Mouse (Mus musculus) stomach, postnatal 0 days (tissue): Measurements from ENCODE around the gene Plxna2. TPM values are rescaled to one million over a fixed set of nuclear protein-coding genes. Genes with fewer than 3 reads are reported as not detected.

Experiments used
- ATAC-seq: fragments of 200-750 bp; cut with Nextera tagmentation; 2 replicates; pipeline ENCODE4 v1.8.0; 2017; ENCODE audit not compliant: low FRiP score, low TSS enrichment
- DNase-seq: peaks from one replicate; pipeline ENCODE4 v3.0.0-alpha.2; 2016; ENCODE audit warnings: low spot score
- H3K27ac ChIP-seq: fragments of 300-500 bp; sonication (generic); replicated peaks from 2 replicates; pipeline ENCODE4 v1.5.1; 2014; ENCODE audit warnings: mild to moderate bottlenecking, control low read depth
- H3K27me3 ChIP-seq: fragments of 300-500 bp; sonication (generic); 2 replicates; pipeline ENCODE4 v1.6.1; 2014; ENCODE audit warnings: low read length; ENCODE audit not compliant: control insufficient read depth, insufficient read depth
- H3K36me3 ChIP-seq: fragments of 300-500 bp; sonication (generic); 2 replicates; pipeline ENCODE4 v1.6.1; 2014; ENCODE audit warnings: low read length, mixed read lengths; ENCODE audit not compliant: control insufficient read depth, insufficient read depth
- H3K4me1 ChIP-seq: fragments of 300-500 bp; sonication (generic); replicated peaks from 2 replicates; pipeline ENCODE4 v1.6.1; 2014; ENCODE audit warnings: antibody characterized with exemption; ENCODE audit not compliant: control insufficient read depth, insufficient read depth
- H3K4me2 ChIP-seq: fragments of 300-500 bp; sonication (generic); replicated peaks from 2 replicates; pipeline ENCODE4 v1.6.1; 2014; ENCODE audit warnings: low read depth, mild to moderate bottlenecking, control low read depth, moderate library complexity
- H3K4me3 ChIP-seq: fragments of 300-500 bp; sonication (generic); 2 replicates; pipeline ENCODE4 v1.5.1; 2014; ENCODE audit warnings: low read depth, low read length, control low read depth
- H3K9ac ChIP-seq: fragments of 300-500 bp; sonication (generic); 2 replicates; pipeline ENCODE4 v1.6.1; 2014; ENCODE audit warnings: mild to moderate bottlenecking, low read length, control low read depth, mixed read lengths
- H3K9me3 ChIP-seq: fragments of 300-500 bp; sonication (generic); 2 replicates; pipeline ENCODE4 v1.6.1; 2016; ENCODE audit warnings: low read length; ENCODE audit not compliant: control insufficient read depth
- CTCF ChIP-seq: IDR thresholded peaks from 2 replicates; pipeline ENCODE4 v1.5.1; 2016; ENCODE audit warnings: antibody characterized with exemption, low read depth, mild to moderate bottlenecking, moderate library complexity
- EP300 ChIP-seq: optimal IDR thresholded peaks from 2 replicates; pipeline ENCODE3; 2016; ENCODE audit warnings: antibody characterized with exemption
- WGBS: fragments of 180-500 bp; shearing (Covaris S2); extraction: QIAGEN DNeasy Blood & Tissue Kit; methylation state at CpG from one replicate; pipeline ENCODE4 v1.1.7; 2014; 5-methylcytosine and 5-hydroxymethylcytosine counted together
- polyA plus RNA-seq: library from polyadenylated mRNA; unstranded; fragments of >200 nt; fragmentation: Nextera tagmentation; extraction: Ambion mirVana; gene quantifications from 2 replicates; pipeline ENCODE4 v1.2.1, GENCODE M21; 2015

Plxna2 gene
- polyA plus RNA-seq, 1 experiment from 2014 or later, result 3.5 TPM

- 0 out of 2 replicates have a peak, but pooled peaks cover 4% of the 10 kb centered on the region for H3K4me1 ChIP-seq
- no peak overlapping the region for H3K4me2 ChIP-seq
- no peak overlapping the region for H3K4me3 ChIP-seq
- peaks cover 2% of the 10 kb centered on the region; the same call in 1 of the 2 replicates for H3K36me3 ChIP-seq
- WGBS, result 78% methylated on average over 1 of the region's 1 CpGs
- H3K9me3 ChIP-seq, result no peaks in the 10 kb centered on the region
- H3K27ac ChIP-seq, result peak overlapping the region; percentile 1; the same call in 1 of the 2 replicates
- no peak overlapping the region for H3K9ac ChIP-seq
- no peak for ATAC-seq
- no peak for DNase-seq
- H3K27me3 ChIP-seq, result no peaks in the 10 kb centered on the region
- TF ChIP-seq CTCF (no peak), EP300 (no peak)
Observed at GRCm38 (mm10) chr1:194658459-194659160, 40.6 kb downstream of the Plxna2 start.

- Histone ChIP-seq H3K36me3 (peaks cover 2% of the 10 kb centered on the region; the same call in 1 of the 2 replicates), H3K4me3 (no peak overlapping the region), H3K9me3 (no peaks in the 10 kb centered on the region), H3K27me3 (no peaks in the 10 kb centered on the region), H3K9ac (no peak overlapping the region), H3K4me2 (no peak overlapping the region), H3K27ac (peak overlapping the region; percentile 70), H3K4me1 (0 out of 2 replicates have a peak, but pooled peaks cover 4% of the 10 kb centered on the region)
- no peak for TF ChIP-seq EP300
- no peak for TF ChIP-seq CTCF
- DNase-seq (peak; percentile 84), ATAC-seq (peak; percentile 99)
- WGBS, result 70% methylated on average over 3 of the region's 3 CpGs
Observed at GRCm38 (mm10) chr1:194660426-194661119, 42.6 kb downstream of the Plxna2 start.

- H3K4me1 ChIP-seq, result 0 out of 2 replicates have a peak, but pooled peaks cover 4% of the 10 kb centered on the region
Observed at GRCm38 (mm10) chr1:194663021-194663420, 45.0 kb downstream of the Plxna2 start.

GRCm38 (mm10) chr1:194665715-194666114, 47.7 kb downstream of the Plxna2 start:
- no peak for TF ChIP-seq EP300
- no peak for TF ChIP-seq CTCF
- whole genome bisulfite sequencing, result 73% methylated on average over 3 of the region's 3 CpGs
- no peak overlapping the region for H3K27ac ChIP-seq
- H3K9ac ChIP-seq, result no peak overlapping the region
- no peaks in the 10 kb centered on the region for H3K36me3 ChIP-seq
- 0 out of 2 replicates have a peak, but pooled peaks cover 3% of the 10 kb centered on the region for H3K4me1 ChIP-seq
- H3K27me3 ChIP-seq, result no peaks in the 10 kb centered on the region
- no peak overlapping the region for H3K4me3 ChIP-seq
- no peak for DNase-seq
- H3K9me3 ChIP-seq, result no peaks in the 10 kb centered on the region
- ATAC-seq, result no peak
- H3K4me2 ChIP-seq, result no peak overlapping the region

More at GRCm38 (mm10) chr1:194663021-194663420, 45.0 kb downstream of the Plxna2 start:
- no peak for TF ChIP-seq CTCF
- no peak for TF ChIP-seq EP300
- Histone ChIP-seq H3K27me3 (no peaks in the 10 kb centered on the region), H3K4me3 (no peak overlapping the region), H3K27ac (0 out of 2 replicates have a peak overlapping the region, but pooled peaks have one; percentile 10), H3K9ac (no peak overlapping the region), H3K9me3 (no peaks in the 10 kb centered on the region), H3K36me3 (no peaks in the 10 kb centered on the region), H3K4me2 (no peak overlapping the region)
- no peak for DNase-seq
- ATAC-seq, result no peak

- WGBS, result 58% methylated on average over 4 of the region's 4 CpGs
- Histone ChIP-seq H3K4me3 (no peak overlapping the region), H3K27ac (peak overlapping the region; percentile 49), H3K4me1 (0 out of 2 replicates have a peak, but pooled peaks cover 2% of the 10 kb centered on the region), H3K27me3 (no peaks in the 10 kb centered on the region), H3K4me2 (no peak overlapping the region), H3K9me3 (no peaks in the 10 kb centered on the region), H3K36me3 (no peaks in the 10 kb centered on the region), H3K9ac (no peak overlapping the region)
- TF ChIP-seq EP300 (no peak), CTCF (no peak)
- DNase-seq (peak; percentile 33), ATAC-seq (peak; percentile 91)
Observed at GRCm38 (mm10) chr1:194671783-194672524, 53.9 kb downstream of the Plxna2 start.
